Mouse (Mus musculus) intestine, embryonic 15.5 days (tissue): ENCODE data around the gene Mfsd9. TPM values are rescaled to one million over a fixed set of nuclear protein-coding genes. Genes with fewer than 3 reads are reported as not detected.
A peak's percentile ranks its signal among the peaks of the same experiment; 100 is the strongest.

ENCODE experiments used
- ATAC-seq: fragments of 200-750 bp; cut with Nextera tagmentation; 2 replicates; pipeline ENCODE4 v1.8.0; 2017; ENCODE audit warnings: moderate TSS enrichment, moderate library complexity
- H3K27ac ChIP-seq: fragments of 300-500 bp; sonication (generic); 2 replicates; pipeline ENCODE4 v1.5.1; 2015; ENCODE audit warnings: mild to moderate bottlenecking, inconsistent platforms
- H3K27me3 ChIP-seq: fragments of 300-500 bp; sonication (generic); replicated peaks from 2 replicates; pipeline ENCODE4 v1.6.1; 2015; ENCODE audit warnings: inconsistent platforms
- H3K36me3 ChIP-seq: fragments of 300-500 bp; sonication (generic); 2 replicates; pipeline ENCODE4 v1.6.1; 2015; ENCODE audit warnings: inconsistent platforms
- H3K4me1 ChIP-seq: fragments of 300-500 bp; sonication (generic); replicated peaks from 2 replicates; pipeline ENCODE4 v1.6.1; 2015; ENCODE audit warnings: inconsistent platforms
- H3K4me2 ChIP-seq: fragments of 300-500 bp; sonication (generic); replicated peaks from 2 replicates; pipeline ENCODE4 v1.6.1; 2015; ENCODE audit warnings: mild to moderate bottlenecking, inconsistent platforms
- H3K4me3 ChIP-seq: fragments of 300-500 bp; sonication (generic); replicated peaks from 2 replicates; pipeline ENCODE4 v1.5.1; 2015; ENCODE audit warnings: inconsistent platforms
- H3K9ac ChIP-seq: fragments of 300-500 bp; sonication (generic); 2 replicates; pipeline ENCODE4 v1.6.1; 2015; ENCODE audit warnings: inconsistent platforms
- H3K9me3 ChIP-seq: fragments of 300-500 bp; sonication (generic); 2 replicates; pipeline ENCODE4 v1.6.1; 2016; ENCODE audit warnings: inconsistent platforms
- WGBS: fragments of 180-500 bp; shearing (Covaris S2); methylation state at CpG from one replicate; pipeline ENCODE4 v1.1.7; 2015; 5-methylcytosine and 5-hydroxymethylcytosine counted together
- polyA plus RNA-seq: library from polyadenylated mRNA; unstranded; fragments of >200 nt; fragmentation: Nextera tagmentation; extraction: Ambion mirVana; gene quantifications from 2 replicates; pipeline ENCODE4 v1.2.1, GENCODE M21; 2015

Gene Mfsd9
- polyA plus RNA-seq, 1 experiment from 2014 or later, result 4.7 TPM

DNA sequence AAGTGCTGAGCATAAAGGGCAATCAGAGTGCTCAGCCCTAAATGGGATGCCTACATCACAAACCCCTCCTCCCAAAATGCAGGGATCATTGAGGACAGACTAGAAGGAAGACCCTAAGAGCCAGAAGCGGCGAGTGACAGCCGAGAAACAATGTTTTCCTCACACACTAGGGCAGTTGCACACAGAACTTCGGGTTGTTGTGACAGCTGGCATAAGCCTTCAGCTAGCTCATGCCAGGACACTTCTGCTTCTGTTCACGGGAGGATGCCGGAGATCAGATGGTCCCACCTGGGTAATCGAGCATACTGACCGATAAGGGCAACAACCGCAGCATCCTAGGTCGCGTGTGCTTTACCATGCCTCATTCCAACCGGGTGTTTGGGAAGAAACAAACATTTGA lies 13.6 kb upstream of the Mfsd9 start:
- H3K9ac ChIP-seq, result no peak overlapping the region
- H3K27ac ChIP-seq, result no peak overlapping the region
- H3K4me1 ChIP-seq, result no peaks in the 10 kb centered on the region
- ATAC-seq, result no peak
- no peak overlapping the region for H3K4me2 ChIP-seq
- no peaks in the 10 kb centered on the region for H3K36me3 ChIP-seq
- no peak overlapping the region for H3K4me3 ChIP-seq
- no peaks in the 10 kb centered on the region for H3K9me3 ChIP-seq
- H3K27me3 ChIP-seq, result no peaks in the 10 kb centered on the region
- WGBS, result 89% methylated on average over 12 of the region's 12 CpGs

DNA sequence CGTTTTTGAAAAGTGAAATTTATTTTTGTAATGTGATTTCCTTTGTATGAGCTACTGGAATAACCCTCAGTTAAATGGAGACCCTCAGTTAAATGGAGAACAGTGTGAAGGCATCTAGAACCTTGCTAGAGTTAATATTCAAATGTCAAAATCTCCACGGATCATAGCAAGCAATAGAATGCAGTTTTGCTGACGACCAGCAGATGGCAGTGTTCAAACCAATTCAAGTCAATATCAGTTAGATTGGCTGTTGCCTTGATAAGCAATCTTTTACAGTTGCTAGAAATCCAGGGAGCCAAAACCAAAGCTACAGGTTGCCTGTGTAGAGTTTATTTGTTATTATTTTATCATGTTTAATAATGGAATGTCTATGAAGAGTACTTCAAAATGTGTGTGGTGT lies 12.3 kb upstream of the Mfsd9 start:
- Histone ChIP-seq H3K9ac (no peak overlapping the region), H3K36me3 (no peaks in the 10 kb centered on the region), H3K27ac (no peak overlapping the region), H3K27me3 (no peaks in the 10 kb centered on the region), H3K4me1 (no peaks in the 10 kb centered on the region), H3K4me2 (no peak overlapping the region), H3K4me3 (no peak overlapping the region), H3K9me3 (no peaks in the 10 kb centered on the region)
- ATAC-seq, result no peak
- 22% methylated on average over 3 of the region's 3 CpGs for WGBS

DNA sequence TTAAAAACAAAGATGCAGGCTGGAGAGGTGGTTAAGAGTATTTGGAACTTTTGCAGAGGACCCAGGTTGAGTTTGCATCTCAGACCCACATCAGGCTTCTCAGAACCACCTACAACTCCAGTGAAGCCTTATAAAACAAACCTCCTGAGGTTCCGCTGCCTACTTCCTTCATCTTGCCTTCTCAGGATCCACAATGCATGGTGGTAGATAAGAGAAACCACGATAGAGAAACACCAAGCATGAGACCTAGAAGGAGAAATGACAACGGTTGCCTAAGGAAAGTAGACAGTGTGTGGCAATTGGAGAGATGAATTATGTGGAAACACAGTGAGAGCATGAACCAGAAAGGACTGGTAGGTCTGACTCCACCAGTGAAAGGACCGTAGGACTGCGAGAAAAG lies 10.4 kb upstream of the Mfsd9 start:
- 82% methylated on average over 5 of the region's 5 CpGs for WGBS

DNA sequence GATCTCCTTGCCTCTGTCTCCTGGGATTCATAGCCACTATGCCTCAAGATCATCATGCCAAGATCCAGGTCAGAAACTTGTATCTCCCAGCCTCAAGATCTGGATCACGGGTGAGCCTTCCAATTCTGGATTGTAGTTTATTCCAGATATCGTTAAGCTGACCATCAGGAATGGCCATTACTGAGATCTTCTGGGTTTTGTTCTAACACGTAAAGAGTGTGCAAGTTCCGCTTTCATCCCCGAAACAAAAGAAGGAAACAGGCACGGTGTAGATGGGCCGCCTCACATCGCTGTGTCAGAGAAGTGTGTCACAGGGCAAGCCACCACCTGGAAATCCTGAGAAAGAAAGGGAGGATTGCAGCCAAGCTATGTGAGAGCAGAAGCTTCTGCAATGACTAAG lies 8.6 kb upstream of the Mfsd9 start:
- H3K27me3 ChIP-seq, result no peaks in the 10 kb centered on the region
- no peaks in the 10 kb centered on the region for H3K4me1 ChIP-seq
- no peaks in the 10 kb centered on the region for H3K36me3 ChIP-seq
- H3K9ac ChIP-seq, result no peak overlapping the region
- H3K9me3 ChIP-seq, result no peaks in the 10 kb centered on the region
- H3K27ac ChIP-seq, result no peak overlapping the region
- no peak for ATAC-seq
- 87% methylated on average over 8 of the region's 8 CpGs for whole genome bisulfite sequencing
- no peak overlapping the region for H3K4me3 ChIP-seq
- no peak overlapping the region for H3K4me2 ChIP-seq

More for the DNA sequence above, 10.4 kb upstream of the Mfsd9 start:
- Histone ChIP-seq H3K4me3 (no peak overlapping the region), H3K4me1 (no peaks in the 10 kb centered on the region), H3K9ac (no peak overlapping the region), H3K4me2 (no peak overlapping the region), H3K36me3 (no peaks in the 10 kb centered on the region), H3K27ac (no peak overlapping the region), H3K27me3 (no peaks in the 10 kb centered on the region), H3K9me3 (no peaks in the 10 kb centered on the region)
- ATAC-seq, result no peak

DNA sequence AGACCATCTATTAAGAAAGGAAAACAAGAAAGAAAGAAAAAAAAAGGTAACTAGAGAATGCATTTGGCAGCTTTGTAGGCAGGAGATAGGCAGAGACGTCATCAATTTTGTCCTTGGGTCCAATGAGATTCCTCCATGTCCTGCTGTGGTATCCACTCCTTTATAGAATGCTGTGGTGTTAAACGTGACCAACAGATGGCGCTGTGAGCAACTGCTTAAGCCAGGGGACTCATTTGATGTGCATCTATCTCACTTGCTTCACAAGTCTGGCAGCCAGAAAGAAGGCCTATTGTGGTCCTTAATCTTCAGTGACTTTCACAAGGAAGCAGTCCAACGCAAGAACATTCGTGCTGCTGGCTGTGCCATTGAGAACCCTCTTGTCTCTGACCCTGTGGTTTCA lies 6.9 kb upstream of the Mfsd9 start:
- Histone ChIP-seq H3K27me3 (no peaks in the 10 kb centered on the region), H3K4me2 (no peak overlapping the region), H3K4me3 (no peak overlapping the region), H3K36me3 (no peaks in the 10 kb centered on the region), H3K9ac (no peak overlapping the region), H3K4me1 (no peaks in the 10 kb centered on the region), H3K27ac (no peak overlapping the region), H3K9me3 (no peaks in the 10 kb centered on the region)
- WGBS, result 21% methylated on average over 5 of the region's 5 CpGs
- peak; percentile 34; the same call in 1 of the 2 replicates for ATAC-seq

DNA sequence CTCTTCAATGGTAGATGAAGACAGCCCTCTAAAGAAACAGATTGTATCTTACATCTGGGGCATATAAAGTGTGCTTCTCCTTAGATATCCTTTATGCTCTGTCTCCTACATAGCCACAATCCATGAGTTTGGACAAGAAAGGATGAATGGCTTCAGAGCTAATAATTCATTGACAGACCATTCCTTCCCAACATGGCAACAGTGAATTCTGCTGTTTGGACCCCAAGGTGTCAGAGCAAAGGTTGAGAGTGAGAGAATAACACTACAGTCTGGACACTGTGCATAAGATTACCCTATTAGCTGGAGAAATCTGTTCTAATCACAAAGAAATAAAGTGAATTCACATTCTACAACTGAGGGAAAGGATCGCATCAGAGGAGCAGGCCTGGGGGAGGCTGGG lies 5.0 kb upstream of the Mfsd9 start:
- no peaks in the 10 kb centered on the region for H3K4me1 ChIP-seq
- H3K36me3 ChIP-seq, result no peaks in the 10 kb centered on the region
- 93% methylated on average over 1 of the region's 1 CpGs for WGBS
- no peak overlapping the region for H3K4me3 ChIP-seq
- H3K4me2 ChIP-seq, result no peak overlapping the region
- H3K27ac ChIP-seq, result no peak overlapping the region
- H3K9ac ChIP-seq, result no peak overlapping the region
- no peaks in the 10 kb centered on the region for H3K27me3 ChIP-seq
- no peaks in the 10 kb centered on the region for H3K9me3 ChIP-seq
- ATAC-seq, result no peak

DNA sequence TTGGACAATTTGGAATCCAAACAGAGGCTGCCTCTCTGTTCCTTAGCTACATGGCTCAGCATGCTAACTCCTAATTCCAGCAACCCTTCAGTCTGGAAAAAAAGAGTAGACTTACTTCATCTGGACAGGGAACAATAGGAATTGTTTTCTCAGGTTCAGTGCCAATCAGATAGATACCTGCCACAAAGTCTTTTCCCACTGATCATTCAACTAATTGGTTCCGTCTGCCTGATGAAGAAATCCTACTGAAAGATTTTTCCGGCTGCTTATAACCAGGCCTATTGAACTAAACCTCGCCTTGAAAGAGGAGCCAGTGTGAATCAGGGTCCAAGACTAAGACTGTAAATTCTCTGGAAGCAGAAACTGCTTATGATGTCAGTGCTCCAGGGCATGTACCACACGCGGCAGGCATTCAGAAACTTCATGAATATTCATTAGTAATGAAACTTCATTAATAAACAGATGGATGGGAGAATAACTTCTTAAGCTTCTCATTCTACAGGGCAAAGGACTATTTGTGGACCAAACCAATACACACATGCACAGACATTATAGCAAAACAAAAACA lies 737 bp downstream of the Mfsd9 start:
- H3K9ac ChIP-seq, result peak overlapping the region; percentile 51

DNA sequence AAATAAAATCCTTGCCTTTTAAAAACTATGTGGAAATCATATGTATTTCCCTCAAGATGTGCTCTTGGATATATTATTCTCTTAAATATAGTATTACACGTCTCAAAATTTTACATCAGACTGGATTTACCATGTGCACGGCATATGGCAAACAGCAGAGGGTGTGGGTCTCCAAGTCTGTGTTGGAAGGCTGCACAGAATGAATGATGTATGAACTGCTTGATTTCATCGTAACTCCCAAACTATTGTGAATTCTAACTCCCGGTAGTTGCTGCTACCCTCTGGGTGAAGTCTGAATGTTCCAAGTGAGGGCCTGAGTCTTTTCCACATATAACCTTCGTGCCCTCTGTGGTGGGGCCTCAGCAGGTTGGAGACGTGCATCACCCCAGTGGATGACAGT lies 1.5 kb downstream of the Mfsd9 start:
- 86% methylated on average over 6 of the region's 6 CpGs for WGBS
- Histone ChIP-seq H3K9me3 (no peaks in the 10 kb centered on the region), H3K27ac (no peak overlapping the region), H3K4me2 (no peak overlapping the region), H3K36me3 (no peaks in the 10 kb centered on the region), H3K4me3 (no peak overlapping the region), H3K4me1 (no peaks in the 10 kb centered on the region), H3K27me3 (no peaks in the 10 kb centered on the region), H3K9ac (no peak overlapping the region)
- ATAC-seq, result no peak

More for the DNA sequence above, 737 bp downstream of the Mfsd9 start:
- peak overlapping the region; percentile 60 for H3K4me2 ChIP-seq
- no peak overlapping the region for H3K27ac ChIP-seq
- peak overlapping the region; percentile 64 for H3K4me3 ChIP-seq
- H3K9me3 ChIP-seq, result no peaks in the 10 kb centered on the region
- 44% methylated on average over 5 of the region's 5 CpGs for WGBS
- H3K27me3 ChIP-seq, result no peaks in the 10 kb centered on the region
- peak; percentile 39 for ATAC-seq
- H3K4me1 ChIP-seq, result no peaks in the 10 kb centered on the region
- H3K36me3 ChIP-seq, result no peaks in the 10 kb centered on the region

DNA sequence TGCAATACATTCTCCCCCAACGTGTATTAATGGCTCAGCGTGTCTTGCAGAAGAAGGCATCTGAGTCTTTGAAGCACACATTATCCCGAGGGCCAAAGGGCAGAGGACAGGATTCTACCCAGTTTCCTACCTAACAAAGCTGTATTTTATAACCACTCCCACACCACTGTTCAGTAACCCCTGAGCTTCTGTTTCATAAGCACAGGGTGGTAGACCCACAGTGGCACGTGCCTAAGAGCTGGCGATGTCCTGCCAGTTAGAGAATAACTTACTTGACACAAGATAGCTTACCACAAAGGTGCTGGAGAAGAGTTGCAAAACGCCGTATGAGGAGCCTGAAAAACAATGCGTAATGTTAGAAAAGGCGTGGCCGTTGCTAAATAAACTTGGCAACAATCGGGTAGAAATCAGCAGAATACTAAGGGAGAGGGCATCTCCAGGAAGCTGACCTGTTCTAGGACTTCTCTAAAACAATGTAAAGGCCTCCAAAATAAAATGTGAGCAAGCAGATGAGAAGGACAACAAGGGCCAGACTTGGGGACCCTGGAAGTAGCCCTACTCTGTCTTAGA lies 4.5 kb downstream of the Mfsd9 start:
- no peak overlapping the region for H3K4me3 ChIP-seq
- no peaks in the 10 kb centered on the region for H3K9me3 ChIP-seq
- no peaks in the 10 kb centered on the region for H3K36me3 ChIP-seq
- no peak overlapping the region for H3K9ac ChIP-seq
- no peak overlapping the region for H3K27ac ChIP-seq
- WGBS, result 75% methylated on average over 11 of the region's 11 CpGs
- no peak overlapping the region for H3K4me2 ChIP-seq
- H3K27me3 ChIP-seq, result no peaks in the 10 kb centered on the region
- no peaks in the 10 kb centered on the region for H3K4me1 ChIP-seq
- ATAC-seq, result no peak

DNA sequence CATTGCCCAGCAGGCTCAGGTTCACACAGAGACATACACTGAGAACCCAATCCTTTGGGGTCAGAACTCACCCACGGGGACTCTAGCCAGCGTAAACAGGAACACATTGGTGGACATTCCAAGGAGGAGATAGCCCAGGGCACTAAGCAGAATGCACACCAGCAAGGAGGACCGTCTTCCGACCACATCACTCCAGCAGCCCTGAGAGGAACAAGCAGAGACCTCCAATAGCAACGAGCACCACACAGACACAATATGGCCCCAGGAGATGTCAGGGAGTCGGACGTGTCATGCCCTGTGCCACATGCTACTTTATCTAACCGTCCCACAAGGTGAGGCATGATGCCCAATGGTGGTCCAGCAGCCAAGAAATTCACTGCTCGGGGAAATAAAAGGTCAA lies 6.2 kb downstream of the Mfsd9 start:
- no peaks in the 10 kb centered on the region for H3K4me1 ChIP-seq
- 89% methylated on average over 9 of the region's 9 CpGs for WGBS

DNA sequence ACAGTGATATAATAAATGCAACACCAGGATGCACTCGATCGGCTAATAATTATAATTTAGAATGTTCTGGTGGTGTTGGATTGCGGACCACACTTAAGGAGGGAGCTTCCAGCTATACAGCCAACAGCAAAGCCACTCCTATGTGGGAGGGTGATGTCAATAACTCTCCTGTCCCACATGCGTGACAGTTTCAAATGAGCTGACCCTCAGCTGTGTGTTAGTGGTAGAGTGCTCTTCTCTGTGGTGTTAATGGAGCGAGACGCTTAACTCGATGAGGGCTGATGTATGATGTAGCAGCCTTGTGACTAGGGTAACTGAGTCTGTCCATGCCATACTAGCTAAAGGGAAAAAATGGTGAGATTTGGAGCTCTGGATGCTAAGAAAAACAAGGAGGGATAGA lies 7.0 kb downstream of the Mfsd9 start:
- no peak overlapping the region for H3K9ac ChIP-seq
- no peak for ATAC-seq

More for the DNA sequence above, 6.2 kb downstream of the Mfsd9 start:
- Histone ChIP-seq H3K9me3 (no peaks in the 10 kb centered on the region), H3K4me2 (no peak overlapping the region), H3K27ac (no peak overlapping the region), H3K36me3 (peaks cover 3% of the 10 kb centered on the region; the same call in 1 of the 2 replicates), H3K27me3 (no peaks in the 10 kb centered on the region), H3K4me3 (no peak overlapping the region), H3K9ac (no peak overlapping the region)
- ATAC-seq, result no peak

DNA sequence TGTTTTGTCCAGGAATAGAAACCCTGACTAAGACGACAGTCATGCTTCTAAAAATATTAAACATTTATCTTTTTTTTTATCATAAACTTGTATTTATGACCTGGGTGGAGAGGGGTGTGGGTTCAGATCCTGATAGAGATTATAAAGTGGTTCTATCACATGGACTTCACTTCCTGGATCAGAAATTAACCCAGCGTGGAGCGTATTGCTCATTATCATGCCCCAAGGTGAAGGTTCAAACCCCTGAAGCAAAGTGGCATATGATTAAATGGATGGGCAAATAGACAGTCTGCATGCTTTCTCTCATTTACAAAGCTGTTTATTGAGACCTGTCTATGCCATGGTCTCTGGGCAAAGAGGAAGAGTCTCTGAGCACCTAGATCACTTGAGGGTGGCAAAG lies 13.7 kb downstream of the Mfsd9 start:
- H3K27ac ChIP-seq, result no peak overlapping the region
- H3K36me3 ChIP-seq, result peaks cover 7% of the 10 kb centered on the region
- H3K4me1 ChIP-seq, result no peaks in the 10 kb centered on the region
- H3K9ac ChIP-seq, result no peak overlapping the region
- no peak overlapping the region for H3K4me2 ChIP-seq
- WGBS, result 64% methylated on average over 3 of the region's 3 CpGs
- H3K27me3 ChIP-seq, result no peaks in the 10 kb centered on the region
- ATAC-seq, result peak; percentile 63
- no peaks in the 10 kb centered on the region for H3K9me3 ChIP-seq
- H3K4me3 ChIP-seq, result no peak overlapping the region

More for the DNA sequence above, 7.0 kb downstream of the Mfsd9 start:
- Histone ChIP-seq H3K27me3 (no peaks in the 10 kb centered on the region), H3K4me1 (no peaks in the 10 kb centered on the region), H3K36me3 (peaks cover 3% of the 10 kb centered on the region; the same call in 1 of the 2 replicates), H3K4me2 (no peak overlapping the region), H3K4me3 (no peak overlapping the region), H3K9me3 (no peaks in the 10 kb centered on the region), H3K27ac (no peak overlapping the region)
- 92% methylated on average over 7 of the region's 7 CpGs for WGBS

DNA sequence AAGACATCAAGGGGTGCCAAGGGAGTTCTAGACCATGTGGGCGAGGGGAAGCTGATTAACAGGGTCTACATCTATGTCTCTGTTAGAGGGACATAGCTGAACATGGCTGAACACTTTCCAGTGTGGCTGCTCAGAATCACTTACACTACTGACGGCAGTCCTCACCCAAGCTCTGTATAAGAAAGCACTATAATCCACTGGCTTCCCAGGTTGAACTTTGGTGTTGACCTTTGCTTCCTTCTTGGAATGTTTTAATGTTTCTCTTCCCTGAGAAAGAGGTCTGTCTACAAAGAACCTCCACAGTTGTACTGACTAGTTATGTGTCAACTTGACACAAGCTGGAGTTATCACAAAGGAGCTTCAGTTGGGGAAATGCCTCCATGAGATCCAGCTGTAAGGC lies 14.4 kb downstream of the Mfsd9 start:
- Histone ChIP-seq H3K27ac (no peak overlapping the region), H3K36me3 (peaks cover 7% of the 10 kb centered on the region), H3K9ac (no peak overlapping the region), H3K4me3 (no peak overlapping the region), H3K4me2 (no peak overlapping the region), H3K27me3 (no peaks in the 10 kb centered on the region), H3K9me3 (no peaks in the 10 kb centered on the region), H3K4me1 (no peaks in the 10 kb centered on the region)
- ATAC-seq, result peak; percentile 46
- WGBS, result 63% methylated on average over 2 of the region's 2 CpGs
